Mouse (Mus musculus): Measurements from ENCODE around the gene Gm28035. TPM values are rescaled to one million over a fixed set of nuclear protein-coding genes. Genes with fewer than 3 reads are reported as not detected.
A peak's percentile ranks its signal among the peaks of the same experiment; 100 is the strongest.

Gm28035 gene
- polyA plus RNA-seq, 1 experiment, result 0.98 TPM

DNA sequence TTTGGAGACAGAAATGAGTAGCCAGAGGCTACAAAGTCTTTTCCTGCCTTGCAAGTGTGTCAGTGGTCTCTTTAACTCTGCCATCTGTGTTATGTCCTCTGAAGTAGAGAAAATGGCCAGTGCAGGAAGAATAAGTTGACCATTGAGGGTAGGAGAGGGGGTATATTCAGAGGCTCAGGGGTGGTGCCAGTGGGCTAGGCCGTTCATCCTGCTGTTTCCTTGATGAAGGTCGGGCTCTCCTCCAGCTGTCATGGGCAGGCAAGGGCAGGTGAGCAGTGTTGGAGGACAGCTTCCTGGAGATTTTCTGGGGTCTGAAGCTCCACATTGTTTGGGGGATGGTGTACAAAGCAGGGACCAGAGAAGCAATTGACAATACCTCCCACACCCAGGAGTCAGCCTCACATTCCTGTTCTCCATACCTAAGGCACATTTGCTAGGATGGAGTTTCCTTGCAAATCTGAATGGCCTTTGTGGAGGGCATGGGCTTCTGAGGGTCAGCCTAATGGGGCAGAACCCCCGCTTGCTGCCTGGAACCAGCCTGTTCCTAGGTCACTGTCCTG, 1.4 kb upstream of the Gm28035 start:
- Histone ChIP-seq H3K27me3 (ENCODE audit: control insufficient read depth, insufficient read depth, low read length) (no peaks in the 10 kb centered on the region), H3K4me3 (ENCODE audit: control insufficient read depth, low read depth, low read length) (no peak overlapping the region), H3K27ac (ENCODE audit: control insufficient read depth, insufficient read depth, low read depth, low read length) (no peak overlapping the region), H3K36me3 (ENCODE audit: control insufficient read depth, insufficient read depth, low read length) (no peaks in the 10 kb centered on the region; the same call in 1 of the 2 replicates), H3K4me1 (ENCODE audit: control insufficient read depth, insufficient read depth, low read length) (peaks cover 11% of the 10 kb centered on the region)
- TF ChIP-seq CTCF (IDR thresholded peaks at IDR 0.05; ENCODE audit: control insufficient read depth, insufficient read depth, insufficient replicate concordance, low read depth, low read length) (no peak), POLR2A (IDR thresholded peaks at IDR 0.05; ENCODE audit: control insufficient read depth, low read depth, low read length) (no peak)

DNA sequence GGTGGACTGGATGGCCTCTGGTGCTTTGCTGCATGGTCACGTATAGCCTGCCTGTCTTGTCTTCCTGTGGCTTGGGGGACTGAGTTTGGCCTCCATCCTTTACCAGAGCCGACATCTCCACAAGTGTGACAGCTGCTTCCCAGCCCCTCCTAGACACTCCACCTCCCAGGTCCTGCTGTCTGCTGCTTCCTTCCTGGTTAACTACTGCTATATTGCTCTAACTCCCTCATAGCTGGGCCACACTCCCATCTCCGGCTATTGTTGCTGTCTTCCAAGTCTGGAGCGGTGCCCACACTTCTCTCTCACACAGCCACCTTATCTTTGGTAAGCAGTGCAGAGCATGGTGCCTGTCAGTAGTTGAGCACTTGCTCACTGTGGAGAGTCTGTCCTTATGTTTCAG, 590 bp upstream of the Gm28035 start:
- TF ChIP-seq CTCF (IDR thresholded peaks at IDR 0.05; ENCODE audit: control insufficient read depth, insufficient read depth, insufficient replicate concordance, low read depth, low read length) (no peak), POLR2A (IDR thresholded peaks at IDR 0.05; ENCODE audit: control insufficient read depth, low read depth, low read length) (no peak)
- no peak overlapping the region for H3K4me3 ChIP-seq (ENCODE audit: control insufficient read depth, low read depth, low read length)
- peaks cover 11% of the 10 kb centered on the region for H3K4me1 ChIP-seq (ENCODE audit: control insufficient read depth, insufficient read depth, low read length)
- no peaks in the 10 kb centered on the region; the same call in 1 of the 2 replicates for H3K36me3 ChIP-seq (ENCODE audit: control insufficient read depth, insufficient read depth, low read length)
- no peaks in the 10 kb centered on the region for H3K27me3 ChIP-seq (ENCODE audit: control insufficient read depth, insufficient read depth, low read length)
- no peak overlapping the region for H3K27ac ChIP-seq (ENCODE audit: control insufficient read depth, insufficient read depth, low read depth, low read length)

DNA sequence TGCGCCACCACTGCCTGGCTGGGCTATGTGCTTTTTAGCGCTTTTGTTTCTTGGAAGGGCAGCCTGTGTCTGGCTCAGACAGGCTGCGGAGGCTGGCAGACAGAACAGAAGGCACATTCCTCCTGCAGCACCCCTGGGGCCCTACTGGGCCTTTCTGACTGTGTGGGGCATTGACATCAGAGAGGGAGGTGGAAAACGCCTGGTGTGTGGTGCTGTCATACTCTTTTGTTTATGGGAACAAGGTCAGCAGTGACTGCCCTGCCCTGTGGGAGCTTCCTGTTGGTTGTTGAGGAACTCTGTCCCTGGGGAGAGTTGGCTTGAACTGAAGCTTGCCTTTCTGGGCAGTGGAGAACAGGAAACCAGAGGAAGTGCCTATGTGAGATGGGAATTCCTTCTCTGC, 2.1 kb downstream of the Gm28035 start:
- H3K36me3 ChIP-seq (ENCODE audit: control insufficient read depth, insufficient read depth, low read length), result no peaks in the 10 kb centered on the region; the same call in 1 of the 2 replicates
- H3K4me3 ChIP-seq (ENCODE audit: control insufficient read depth, low read depth, low read length), result peak overlapping the region; percentile 6; the same call in 1 of the 2 replicates
- no peaks in the 10 kb centered on the region for H3K27me3 ChIP-seq (ENCODE audit: control insufficient read depth, insufficient read depth, low read length)
- no peak overlapping the region for H3K27ac ChIP-seq (ENCODE audit: control insufficient read depth, insufficient read depth, low read depth, low read length)
- TF ChIP-seq POLR2A (IDR thresholded peaks at IDR 0.05; ENCODE audit: control insufficient read depth, low read depth, low read length), result no peak
- no peak for TF ChIP-seq CTCF (IDR thresholded peaks at IDR 0.05; ENCODE audit: control insufficient read depth, insufficient read depth, insufficient replicate concordance, low read depth, low read length)
- peaks cover 11% of the 10 kb centered on the region for H3K4me1 ChIP-seq (ENCODE audit: control insufficient read depth, insufficient read depth, low read length)

DNA sequence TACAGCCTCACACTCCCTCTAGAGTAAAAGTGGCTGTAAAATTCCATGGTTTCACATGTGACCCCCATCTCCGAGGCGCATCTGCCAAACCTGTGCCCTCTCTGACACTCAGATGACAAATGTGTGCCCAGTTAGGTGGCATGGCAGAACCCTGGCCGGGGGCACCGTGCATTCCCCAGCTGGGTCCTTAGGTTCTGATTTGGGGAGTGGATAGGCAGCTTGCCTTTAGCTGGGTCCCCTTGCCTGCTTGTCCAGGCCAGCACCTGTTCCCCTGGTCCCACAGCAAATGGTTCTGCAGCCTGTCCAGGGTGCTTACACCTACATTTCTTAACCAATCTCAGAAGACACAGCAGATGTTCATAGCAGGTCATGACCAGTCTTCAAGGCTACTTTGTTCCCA, 3.0 kb downstream of the Gm28035 start:
- no peaks in the 10 kb centered on the region; the same call in 1 of the 2 replicates for H3K36me3 ChIP-seq (ENCODE audit: control insufficient read depth, insufficient read depth, low read length)
- no peak overlapping the region for H3K27ac ChIP-seq (ENCODE audit: control insufficient read depth, insufficient read depth, low read depth, low read length)
- no peak overlapping the region for H3K4me3 ChIP-seq (ENCODE audit: control insufficient read depth, low read depth, low read length)
- peaks cover 8% of the 10 kb centered on the region for H3K4me1 ChIP-seq (ENCODE audit: control insufficient read depth, insufficient read depth, low read length)
- no peak for TF ChIP-seq POLR2A (IDR thresholded peaks at IDR 0.05; ENCODE audit: control insufficient read depth, low read depth, low read length)
- TF ChIP-seq CTCF (IDR thresholded peaks at IDR 0.05; ENCODE audit: control insufficient read depth, insufficient read depth, insufficient replicate concordance, low read depth, low read length), result no peak
- H3K27me3 ChIP-seq (ENCODE audit: control insufficient read depth, insufficient read depth, low read length), result no peaks in the 10 kb centered on the region

DNA sequence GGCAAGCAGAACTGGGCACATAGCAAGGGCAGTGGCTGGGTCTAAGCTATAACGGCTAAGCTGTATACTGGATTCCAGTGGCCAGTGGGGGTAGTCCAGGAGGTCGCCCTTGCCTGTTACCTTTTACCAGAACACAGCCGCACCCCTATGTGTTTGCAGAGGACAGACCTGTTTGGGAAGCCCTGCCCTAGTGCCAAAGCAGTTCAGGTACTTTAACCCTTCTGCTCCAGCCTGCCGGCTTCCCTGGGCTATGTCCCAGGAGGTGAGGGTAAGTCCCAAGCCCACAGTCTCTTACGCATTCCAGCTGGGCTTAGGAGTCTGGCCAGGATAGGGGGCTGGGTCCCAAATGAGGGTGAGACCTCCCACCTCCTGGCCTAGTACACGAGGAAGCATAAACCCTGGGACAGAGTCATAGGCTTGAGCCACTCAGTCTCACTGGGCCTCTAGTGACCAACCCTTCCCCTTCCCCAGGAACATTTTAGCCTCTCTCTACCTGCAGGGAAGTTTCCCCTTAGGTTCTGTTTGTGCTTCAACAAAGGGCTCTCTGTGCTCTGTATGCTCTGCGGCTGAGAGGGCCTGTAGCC, 4.3 kb downstream of the Gm28035 start:
- Histone ChIP-seq H3K27me3 (ENCODE audit: control insufficient read depth, insufficient read depth, low read length) (no peaks in the 10 kb centered on the region), H3K4me1 (ENCODE audit: control insufficient read depth, insufficient read depth, low read length) (peaks cover 2% of the 10 kb centered on the region; the same call in 1 of the 2 replicates), H3K36me3 (ENCODE audit: control insufficient read depth, insufficient read depth, low read length) (no peaks in the 10 kb centered on the region; the same call in 1 of the 2 replicates), H3K4me3 (ENCODE audit: control insufficient read depth, low read depth, low read length) (no peak overlapping the region), H3K27ac (ENCODE audit: control insufficient read depth, insufficient read depth, low read depth, low read length) (no peak overlapping the region)
- TF ChIP-seq POLR2A (IDR thresholded peaks at IDR 0.05; ENCODE audit: control insufficient read depth, low read depth, low read length), result no peak
- TF ChIP-seq CTCF (IDR thresholded peaks at IDR 0.05; ENCODE audit: control insufficient read depth, insufficient read depth, insufficient replicate concordance, low read depth, low read length), result no peak

DNA sequence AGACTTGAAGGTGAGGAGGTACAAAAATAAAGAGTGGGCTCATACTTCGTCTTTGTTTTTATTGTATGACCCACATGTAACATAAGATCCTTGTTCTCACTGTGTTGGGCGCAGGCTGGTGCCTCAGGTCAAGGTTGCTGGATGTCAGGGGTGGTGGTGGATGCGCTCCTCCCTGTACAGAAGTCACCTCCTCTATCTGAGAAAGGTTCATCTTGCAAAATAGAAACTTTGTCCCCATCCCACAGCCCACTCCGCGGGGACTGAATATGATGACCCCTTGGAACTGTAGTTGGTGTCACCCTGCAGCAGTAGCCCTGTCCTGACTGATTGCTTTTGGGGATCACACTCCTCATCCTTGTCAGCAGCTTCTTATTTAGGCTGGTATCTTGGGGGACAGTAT, 6.7 kb downstream of the Gm28035 start:
- no peaks in the 10 kb centered on the region; the same call in 1 of the 2 replicates for H3K36me3 ChIP-seq (ENCODE audit: control insufficient read depth, insufficient read depth, low read length)
- no peak overlapping the region for H3K4me3 ChIP-seq (ENCODE audit: control insufficient read depth, low read depth, low read length)

DNA sequence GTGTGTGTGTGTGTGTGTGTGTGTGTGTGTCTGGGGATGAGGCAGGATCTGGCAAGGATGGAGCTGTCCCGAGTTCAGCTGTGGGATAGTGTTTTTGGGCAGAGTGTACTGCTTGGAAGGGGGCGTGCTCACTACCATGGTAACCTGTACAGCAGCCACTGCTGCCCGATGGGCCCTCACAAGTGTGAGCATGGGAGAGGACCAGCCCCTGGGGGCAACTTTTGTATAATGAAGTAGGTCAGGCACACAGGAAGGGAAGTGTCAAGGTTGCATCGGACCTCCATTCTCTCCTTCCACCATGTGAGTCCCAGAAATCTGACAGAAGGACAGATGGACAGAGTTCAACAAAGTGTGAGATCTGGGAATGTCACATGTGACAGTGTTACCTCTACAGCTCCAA, 7.3 kb downstream of the Gm28035 start:
- TF ChIP-seq CTCF (IDR thresholded peaks at IDR 0.05; ENCODE audit: control insufficient read depth, insufficient read depth, insufficient replicate concordance, low read depth, low read length), result no peak
- no peak for TF ChIP-seq POLR2A (IDR thresholded peaks at IDR 0.05; ENCODE audit: control insufficient read depth, low read depth, low read length)
- no peak overlapping the region for H3K4me3 ChIP-seq (ENCODE audit: control insufficient read depth, low read depth, low read length)
- H3K27ac ChIP-seq (ENCODE audit: control insufficient read depth, insufficient read depth, low read depth, low read length), result no peak overlapping the region
- peaks cover 2% of the 10 kb centered on the region; the same call in 1 of the 2 replicates for H3K4me1 ChIP-seq (ENCODE audit: control insufficient read depth, insufficient read depth, low read length)
- no peaks in the 10 kb centered on the region; the same call in 1 of the 2 replicates for H3K36me3 ChIP-seq (ENCODE audit: control insufficient read depth, insufficient read depth, low read length)
- no peaks in the 10 kb centered on the region for H3K27me3 ChIP-seq (ENCODE audit: control insufficient read depth, insufficient read depth, low read length)

More for the DNA sequence above, 6.7 kb downstream of the Gm28035 start:
- Histone ChIP-seq H3K27ac (ENCODE audit: control insufficient read depth, insufficient read depth, low read depth, low read length) (no peak overlapping the region), H3K4me1 (ENCODE audit: control insufficient read depth, insufficient read depth, low read length) (peaks cover 2% of the 10 kb centered on the region; the same call in 1 of the 2 replicates), H3K27me3 (ENCODE audit: control insufficient read depth, insufficient read depth, low read length) (no peaks in the 10 kb centered on the region)
- TF ChIP-seq CTCF (IDR thresholded peaks at IDR 0.05; ENCODE audit: control insufficient read depth, insufficient read depth, insufficient replicate concordance, low read depth, low read length) (no peak), POLR2A (IDR thresholded peaks at IDR 0.05; ENCODE audit: control insufficient read depth, low read depth, low read length) (no peak)
